Mouse (Mus musculus) right cerebral cortex, postnatal 25 days (tissue): ENCODE data around the gene A330070K13Rik.

Experiments used
- DNase-seq: peaks from one replicate; pipeline ENCODE4 v3.0.0; 2022

The A330070K13Rik gene

GRCm38 (mm10) chr5:130329889-130330288 lies 54.5 kb downstream of the A330070K13Rik start:
- no peak for DNase-seq
